In the genomic region with DNA sequence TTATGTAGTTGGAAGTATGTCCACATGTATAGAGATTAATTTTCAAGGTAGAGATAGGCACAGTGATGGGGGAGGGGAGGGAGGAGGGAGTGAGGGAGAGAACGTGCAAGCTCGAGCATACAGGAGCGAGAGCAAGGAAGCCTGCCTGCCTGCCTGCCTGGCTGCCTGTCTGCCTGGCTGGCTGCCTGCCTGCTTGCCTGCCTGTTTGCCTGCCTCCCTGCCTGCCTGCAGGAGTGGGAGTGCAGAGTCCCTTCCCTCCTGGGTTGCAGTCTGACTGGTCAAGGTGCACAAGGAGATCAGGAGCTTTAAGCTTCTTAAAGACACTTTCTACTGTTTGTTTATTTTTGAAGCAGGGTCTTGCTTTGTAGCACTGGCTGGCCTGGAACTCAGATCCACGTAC, we compare ENCODE assay signal across 16 mouse cellular contexts. TPM values are rescaled to one million over a fixed set of nuclear protein-coding genes. Genes with fewer than 3 reads are reported as not detected.
DNase-seq lines count a peak whose midpoint lies in the region; ATAC-seq lines count a peak whose summit lies in the region.
"Had no signal": no experiment of that assay in that cellular context is flagged by ENCODE, and none has a peak within 500 bp of the region (broad histone marks: within the 10 kb centered on the region; RNA-seq: fewer than 3 reads in every experiment).

No protein-coding gene starts in this region.

- H3K4me2 ChIP-seq in kidney, embryonic 15.5 days, result no peak overlapping the region
- H3K4me2 ChIP-seq in neural tube, embryonic 15.5 days, result no peak overlapping the region
- H3K4me2 ChIP-seq in midbrain, embryonic 11.5 days, result no peak overlapping the region
- H3K4me2 ChIP-seq: liver, embryonic 13.5 days had no signal

- peaks cover 14% of the 10 kb centered on the region for H3K4me1 ChIP-seq in heart, embryonic 10.5 days
- peaks cover 10% of the 10 kb centered on the region for H3K4me1 ChIP-seq in kidney, embryonic 15.5 days
- peaks cover 7% of the 10 kb centered on the region; the same call in 1 of the 2 replicates for H3K4me1 ChIP-seq in neural tube, embryonic 15.5 days
- H3K4me1 ChIP-seq in midbrain, embryonic 11.5 days (ENCODE audit: control insufficient read depth, insufficient read depth, low read length), result no peaks in the 10 kb centered on the region
- H3K4me1 ChIP-seq: midbrain, embryonic 10.5 days had no signal

- no peak for ATAC-seq in kidney, embryonic 15.5 days (replicated peaks; ENCODE audit: low FRiP score)
- no peak for ATAC-seq in neural tube, embryonic 15.5 days (ENCODE audit: low FRiP score)
- no peak for ATAC-seq in midbrain, embryonic 11.5 days (ENCODE audit: low FRiP score)

- H3K4me3 ChIP-seq in heart, embryonic 10.5 days, result no peak overlapping the region
- H3K4me3 ChIP-seq in kidney, embryonic 15.5 days (replicated peaks), result no peak overlapping the region
- no peak overlapping the region for H3K4me3 ChIP-seq in neural tube, embryonic 15.5 days (replicated peaks)
- H3K4me3 ChIP-seq in midbrain, embryonic 11.5 days (ENCODE audit: low read depth, low read length), result no peak overlapping the region
- H3K4me3 ChIP-seq: embryonic facial prominence, embryonic 10.5 days; liver, embryonic 13.5 days; midbrain, embryonic 10.5 days; myocyte had no signal

- peaks cover 67% of the 10 kb centered on the region for H3K36me3 ChIP-seq in heart, embryonic 10.5 days
- H3K36me3 ChIP-seq in kidney, embryonic 15.5 days, result peaks cover 61% of the 10 kb centered on the region
- peaks cover 33% of the 10 kb centered on the region for H3K36me3 ChIP-seq in neural tube, embryonic 15.5 days
- H3K36me3 ChIP-seq in midbrain, embryonic 11.5 days (ENCODE audit: control insufficient read depth, insufficient read depth, low read length), result peaks cover 11% of the 10 kb centered on the region

- WGBS in heart, embryonic 10.5 days, result 47% methylated on average over 4 of the region's 4 CpGs
- 42% methylated on average over 4 of the region's 4 CpGs for WGBS in kidney, embryonic 15.5 days
- 57% methylated on average over 4 of the region's 4 CpGs for WGBS in neural tube, embryonic 15.5 days
- WGBS in midbrain, embryonic 11.5 days, result 66% methylated on average over 4 of the region's 4 CpGs

- DNase-seq in heart, adult 11 months, result peak; percentile 80
- no peak for DNase-seq in heart, embryonic 10.5 days (ENCODE audit: low spot score)
- peak; percentile 47 for DNase-seq in kidney, adult 18-20 months
- DNase-seq in cerebellum, adult 8-10 months, result peak; percentile 56
- peak; percentile 64 to 81 for DNase-seq in kidney, postnatal 25 days
- no peak for DNase-seq in midbrain, embryonic 11.5 days (ENCODE audit: low spot score, missing footprints)
- DNase-seq: B cell, adult 2 months; left cerebral cortex, postnatal 4 days; liver, embryonic 13.5 days; thymus, postnatal 36 days had no signal

- no peak overlapping the region for H3K9ac ChIP-seq in kidney, embryonic 15.5 days
- H3K9ac ChIP-seq in neural tube, embryonic 15.5 days (replicated peaks), result no peak overlapping the region
- no peak overlapping the region for H3K9ac ChIP-seq in midbrain, embryonic 11.5 days (ENCODE audit: low read length)
- H3K9ac ChIP-seq: liver, embryonic 13.5 days had no signal

- no peaks in the 10 kb centered on the region for H3K9me3 ChIP-seq in heart, embryonic 10.5 days
- no peaks in the 10 kb centered on the region for H3K9me3 ChIP-seq in kidney, embryonic 15.5 days (replicated peaks)
- no peaks in the 10 kb centered on the region for H3K9me3 ChIP-seq in neural tube, embryonic 15.5 days (replicated peaks)
- H3K9me3 ChIP-seq in midbrain, embryonic 11.5 days (ENCODE audit: control insufficient read depth, low read length), result no peaks in the 10 kb centered on the region
- H3K9me3 ChIP-seq: embryonic facial prominence, embryonic 10.5 days; liver, embryonic 13.5 days; midbrain, embryonic 10.5 days had no signal

- H3K27ac ChIP-seq in heart, embryonic 10.5 days, result no peak overlapping the region
- no peak overlapping the region for H3K27ac ChIP-seq in kidney, embryonic 15.5 days
- H3K27ac ChIP-seq in neural tube, embryonic 15.5 days (replicated peaks), result no peak overlapping the region
- H3K27ac ChIP-seq in midbrain, embryonic 11.5 days (ENCODE audit: low read depth, low read length), result no peak overlapping the region
- H3K27ac ChIP-seq: embryonic facial prominence, embryonic 10.5 days; liver, embryonic 13.5 days; midbrain, embryonic 10.5 days had no signal

- H3K27me3 ChIP-seq in heart, embryonic 10.5 days (ENCODE audit: insufficient read depth, poor library complexity, severe bottlenecking), result no peaks in the 10 kb centered on the region
- no peaks in the 10 kb centered on the region for H3K27me3 ChIP-seq in kidney, embryonic 15.5 days
- H3K27me3 ChIP-seq in neural tube, embryonic 15.5 days (replicated peaks), result no peaks in the 10 kb centered on the region
- no peaks in the 10 kb centered on the region for H3K27me3 ChIP-seq in midbrain, embryonic 11.5 days (ENCODE audit: control insufficient read depth, insufficient read depth, low read length)
- H3K27me3 ChIP-seq: liver, embryonic 13.5 days had no signal

RNA-seq across cellular contexts. Expression of a gene that starts 55.2 kb away (rescaled TPM):
- not detected in 2 replicates for polyA plus RNA-seq in heart, embryonic 10.5 days (2016; fragmentation: Nextera tagmentation; extraction: Ambion mirVana)
- polyA plus RNA-seq in kidney, embryonic 15.5 days (2015; fragmentation: Nextera tagmentation; extraction: Ambion mirVana), result 0.42 TPM in 1 of 2 replicates, not detected in the other
- polyA plus RNA-seq in neural tube, embryonic 15.5 days (2015; fragmentation: Nextera tagmentation; extraction: Ambion mirVana), result 0.61 and 0.67 TPM in 2 replicates
- polyA plus RNA-seq in midbrain, embryonic 11.5 days (2014; fragmentation: Nextera tagmentation; extraction: Ambion mirVana), result not detected in 2 replicates
- polyA plus RNA-seq: embryonic facial prominence, embryonic 10.5 days; intestine, embryonic 14.5 days; liver, embryonic 13.5 days; myocyte had no signal

RNA-seq across cellular contexts. Expression of a gene that starts 57.6 kb away (rescaled TPM):
- polyA plus RNA-seq in heart, embryonic 10.5 days (2016; fragmentation: Nextera tagmentation; extraction: Ambion mirVana), result 47.5 and 61.3 TPM in 2 replicates
- 38.6 and 40.1 TPM in 2 replicates for polyA plus RNA-seq in kidney, embryonic 15.5 days (2015; fragmentation: Nextera tagmentation; extraction: Ambion mirVana)
- polyA plus RNA-seq in neural tube, embryonic 15.5 days (2015; fragmentation: Nextera tagmentation; extraction: Ambion mirVana), result 54.4 and 62.3 TPM in 2 replicates
- 51.4 and 56.8 TPM in 2 replicates for polyA plus RNA-seq in midbrain, embryonic 11.5 days (2014; fragmentation: Nextera tagmentation; extraction: Ambion mirVana)

Comparison
In these comparisons a context has a peak if more than half of its experiments do, and no peak if none do; other contexts are left out.
1. DNase-seq: peak in heart, adult 11 months (single experiment), kidney, adult 18-20 months (single experiment), cerebellum, adult 8-10 months (single experiment) and kidney, postnatal 25 days (2 of 2); none in heart, embryonic 10.5 days (single experiment) and midbrain, embryonic 11.5 days (single experiment).